Mouse (Mus musculus): Measurements from ENCODE around the gene Adamts17.

Gene Adamts17

DNA sequence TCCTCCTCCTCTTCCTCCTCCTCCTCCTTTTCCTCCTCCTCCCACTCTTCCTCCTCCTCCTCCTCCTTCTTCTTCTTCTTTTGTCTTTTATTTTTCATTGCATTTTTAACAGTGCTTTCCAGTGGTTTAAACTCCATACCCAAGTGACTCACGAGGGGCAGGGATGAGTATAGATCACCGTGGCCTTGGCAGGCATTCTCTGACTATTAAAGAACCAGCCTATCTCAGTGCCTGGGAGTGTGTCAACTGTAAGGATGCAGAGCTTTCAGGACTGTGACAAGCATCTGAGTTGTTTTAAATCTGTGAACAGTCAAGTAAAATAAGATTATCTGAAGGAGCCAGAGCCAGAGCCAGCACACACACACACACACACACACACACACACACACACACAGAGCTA is 130.7 kb downstream of the Adamts17 start:
- no peak for DNase-seq (ENCODE audit: low spot score)

DNA sequence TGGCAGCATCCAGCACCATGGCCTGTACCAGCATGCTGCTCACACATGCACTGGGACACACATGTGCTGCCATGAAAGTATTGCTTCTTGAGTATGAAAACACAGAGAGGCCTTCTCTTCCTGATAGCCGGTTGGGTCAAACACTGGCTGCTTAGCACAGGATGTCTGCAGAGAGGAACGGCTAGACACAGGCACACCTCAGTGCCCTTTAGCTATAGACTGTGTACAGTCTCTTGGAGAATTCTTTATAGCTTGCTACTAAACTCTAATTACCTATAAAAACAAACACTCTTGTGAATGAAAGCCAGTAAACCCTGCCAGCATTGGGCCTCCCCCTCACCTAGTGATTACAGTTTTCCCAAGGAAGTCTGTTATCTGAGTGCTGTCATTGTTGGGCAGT is 131.4 kb downstream of the Adamts17 start:
- DNase-seq (ENCODE audit: low spot score): no peak

DNA sequence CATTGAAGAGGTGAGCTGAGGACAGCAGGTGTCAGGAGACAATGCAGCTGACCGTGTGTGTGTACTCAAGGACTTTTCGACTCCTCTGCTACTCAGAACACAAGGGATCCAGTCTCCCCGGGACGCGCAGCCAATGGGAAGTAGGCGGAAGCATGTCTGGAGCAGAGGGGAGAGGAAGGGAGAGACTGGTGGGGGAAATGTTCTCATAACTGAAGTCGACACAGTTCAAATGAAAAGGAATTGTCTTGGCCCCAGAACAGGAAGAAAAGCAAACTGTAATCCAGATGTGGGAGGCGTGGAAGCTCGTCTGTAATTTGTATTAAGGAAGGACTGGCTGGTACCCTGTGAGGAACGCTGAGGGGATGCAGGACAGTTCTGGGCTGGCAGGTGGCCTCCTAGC is 135.3 kb downstream of the Adamts17 start:
- no peak for DNase-seq (ENCODE audit: low spot score)

DNA sequence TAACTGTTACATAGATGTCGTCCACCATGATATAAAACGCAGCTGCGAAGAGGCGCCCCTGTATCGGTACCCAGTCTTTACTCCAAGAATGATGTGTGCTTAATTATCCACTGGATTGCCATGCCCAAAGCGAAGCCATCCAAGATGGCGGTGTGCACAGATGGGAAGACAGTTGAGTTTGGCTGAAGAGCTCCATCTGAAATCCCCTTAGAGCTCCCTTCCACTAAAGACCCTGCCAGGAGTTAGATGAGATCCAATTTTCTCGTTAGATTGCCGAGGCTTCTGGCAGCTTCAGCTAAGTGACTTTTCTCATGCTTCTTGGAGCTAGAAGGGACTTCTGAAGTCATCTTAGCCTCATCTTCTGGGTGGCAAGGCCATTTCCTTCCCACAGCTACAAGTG is 136.8 kb downstream of the Adamts17 start:
- no peak for DNase-seq (ENCODE audit: low spot score)

DNA sequence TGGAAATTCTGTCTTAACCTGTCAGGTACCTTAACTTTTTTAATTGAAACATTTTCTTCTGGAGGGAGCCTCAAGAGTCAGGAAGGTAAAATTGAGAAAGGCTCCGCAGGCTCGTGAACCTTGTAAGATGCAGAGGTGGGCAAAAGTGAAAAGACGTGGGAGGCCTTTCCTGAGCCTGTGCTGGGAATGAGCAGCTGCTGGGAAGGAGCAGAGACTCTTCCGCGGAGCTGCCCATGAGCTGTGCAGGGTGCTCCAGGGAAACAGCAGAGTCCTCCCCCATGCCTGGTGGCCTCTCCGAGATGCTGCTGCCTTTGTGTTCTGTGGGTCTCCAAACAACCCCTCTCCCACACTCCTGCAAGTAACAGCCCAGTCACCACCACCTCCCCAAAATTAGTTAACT is 142.1 kb downstream of the Adamts17 start:
- no peak for DNase-seq (ENCODE audit: low spot score)

DNA sequence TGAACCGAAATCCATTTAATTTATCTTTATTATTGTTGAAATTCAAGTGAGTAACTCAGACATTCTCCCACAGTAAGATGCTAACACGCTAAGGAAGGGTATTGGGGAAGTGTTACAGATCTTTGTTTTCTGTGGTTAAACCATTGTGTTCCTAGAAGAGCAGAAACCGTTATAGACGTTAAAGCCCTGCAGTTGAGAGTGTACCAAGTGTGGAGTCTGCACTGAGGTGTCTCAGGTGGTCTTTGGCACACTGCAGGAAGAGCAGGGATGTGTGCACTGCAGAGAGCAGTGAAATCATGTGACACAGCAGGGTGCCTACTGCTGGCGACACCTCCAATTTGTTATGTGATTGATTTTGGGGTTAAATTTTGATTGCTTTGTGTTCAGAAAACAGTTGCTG is 142.5 kb downstream of the Adamts17 start:
- no peak for DNase-seq (ENCODE audit: low spot score)

DNA sequence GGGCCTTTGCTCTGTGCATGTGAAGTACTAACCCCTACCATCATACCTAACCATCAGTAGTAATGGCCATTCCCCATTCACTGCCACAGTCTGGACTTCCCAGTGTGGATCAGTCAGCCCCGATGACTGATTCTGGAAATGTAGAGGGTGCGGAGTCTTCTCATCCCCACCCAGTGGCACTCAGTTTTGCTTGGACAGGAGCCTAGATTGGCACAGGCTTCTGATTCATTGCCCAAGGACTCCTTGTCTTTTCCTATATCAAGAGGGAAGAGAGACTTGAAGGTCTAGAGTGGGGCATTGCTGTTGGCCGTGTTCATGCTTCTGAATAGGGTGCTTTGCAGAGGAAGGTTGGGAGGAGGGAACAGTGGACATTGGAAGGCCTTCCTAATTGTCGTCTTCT is 148.1 kb downstream of the Adamts17 start:
- no peak for DNase-seq (ENCODE audit: low spot score)

DNA sequence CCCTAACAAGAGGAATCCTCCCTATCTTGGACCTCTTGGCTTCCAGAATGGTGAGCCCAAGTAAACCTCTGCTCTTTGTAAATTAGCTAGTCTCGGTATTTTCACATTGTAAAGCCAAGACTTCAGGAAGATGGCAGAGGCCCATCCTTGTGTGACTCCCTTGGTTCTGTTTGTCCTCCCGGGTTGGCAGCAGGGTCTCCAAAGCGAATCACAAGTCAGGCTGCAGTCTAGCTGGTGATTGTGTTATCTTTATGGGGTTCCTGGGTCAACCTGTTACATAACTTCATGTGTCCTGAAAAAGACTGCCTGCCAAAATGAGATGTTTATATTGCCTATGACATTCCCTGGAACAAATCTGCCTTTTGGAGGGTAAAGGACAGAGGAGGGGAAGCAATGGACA is 148.9 kb downstream of the Adamts17 start:
- no peak for DNase-seq (ENCODE audit: low spot score)

DNA sequence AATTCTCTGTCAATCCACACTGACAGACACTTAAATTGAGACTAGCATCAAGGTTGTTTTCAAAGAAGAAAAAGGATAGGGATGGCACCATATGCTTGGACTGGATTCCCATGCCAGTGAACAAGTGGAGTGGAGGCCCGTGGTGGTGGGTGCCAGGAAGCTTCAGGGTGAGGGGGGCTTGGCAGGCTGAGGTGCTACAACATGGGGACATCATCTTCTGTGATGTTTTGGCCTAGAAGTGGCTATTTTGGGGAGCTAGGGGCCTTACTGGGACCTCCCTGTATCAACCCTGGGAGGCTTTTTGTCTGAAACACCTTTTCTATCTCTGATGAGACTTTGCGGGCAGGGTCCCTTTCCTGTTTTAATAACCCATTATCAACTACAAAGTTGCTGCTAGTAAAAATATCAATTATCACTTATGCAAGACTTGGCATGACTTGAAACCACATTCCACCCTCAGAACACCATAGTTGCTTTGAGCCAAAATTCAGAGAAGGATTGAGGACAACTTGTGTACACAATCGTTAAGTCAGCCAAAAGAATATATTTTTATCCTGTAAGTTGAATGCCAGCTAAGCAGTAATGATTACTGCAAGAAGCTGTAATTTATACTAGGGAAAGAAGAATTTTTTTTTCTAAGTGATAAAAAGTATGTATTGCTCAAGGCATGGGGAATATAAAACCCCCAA is 150.0 kb downstream of the Adamts17 start:
- DNase-seq (ENCODE audit: low spot score): no peak

DNA sequence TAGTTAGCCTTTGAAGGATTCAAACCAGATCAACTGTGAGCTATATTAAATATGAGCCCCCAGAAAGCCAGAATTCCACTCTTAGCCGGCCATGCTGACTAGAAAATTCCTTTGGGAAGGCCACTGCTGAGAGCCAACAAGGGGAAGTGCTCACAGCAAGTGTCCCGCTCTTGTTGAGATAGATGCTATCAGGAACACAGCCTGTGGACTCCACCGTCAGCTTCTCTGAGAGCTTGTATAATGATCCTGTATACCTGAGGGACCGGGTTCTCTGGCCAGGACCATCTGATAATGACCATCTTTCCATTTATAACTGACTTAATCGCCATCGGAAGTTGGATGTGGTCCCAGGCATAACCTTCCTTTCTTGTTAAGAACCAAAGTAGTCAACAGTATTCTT is 159.3 kb downstream of the Adamts17 start:
- DNase-seq (ENCODE audit: low spot score): no peak

DNA sequence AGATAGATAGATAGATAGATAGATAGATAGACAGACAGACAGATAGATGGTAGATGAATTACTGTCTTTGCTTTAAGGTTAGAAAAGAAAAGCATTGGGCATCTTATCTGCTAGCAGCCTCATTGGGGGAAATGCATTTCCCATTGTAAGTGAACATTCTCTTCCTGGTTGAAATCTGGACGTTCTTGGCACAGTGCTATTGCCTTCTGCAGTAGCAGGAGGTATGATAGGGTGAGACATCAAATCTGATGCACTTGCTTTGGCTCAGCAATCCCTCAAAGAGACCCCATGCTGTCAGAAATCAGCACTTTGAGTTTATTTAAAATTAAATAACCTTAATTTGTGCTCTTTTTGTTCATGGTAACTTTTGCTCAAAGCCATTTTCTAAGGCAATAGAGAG is 164.1 kb downstream of the Adamts17 start:
- DNase-seq (ENCODE audit: low spot score): no peak

DNA sequence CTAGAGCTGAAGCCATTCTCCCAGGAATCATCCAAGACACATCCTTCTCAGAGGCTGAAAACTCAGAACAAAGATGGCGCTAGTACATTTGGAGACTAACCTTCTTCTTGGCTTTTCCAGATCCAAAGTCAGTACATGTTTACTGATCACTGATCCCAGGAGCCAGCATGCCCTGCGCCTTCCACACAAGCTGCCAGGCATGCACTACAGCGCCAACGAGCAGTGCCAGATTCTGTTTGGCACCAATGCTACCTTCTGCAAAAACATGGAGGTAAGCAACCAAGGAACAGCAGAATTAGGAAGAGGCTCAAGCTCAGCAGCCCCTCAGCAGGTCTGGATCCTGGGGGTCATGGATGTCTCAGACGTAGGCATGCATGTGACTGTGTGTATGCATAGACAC is 164.7 kb downstream of the Adamts17 start:
- DNase-seq (ENCODE audit: low spot score): no peak

DNA sequence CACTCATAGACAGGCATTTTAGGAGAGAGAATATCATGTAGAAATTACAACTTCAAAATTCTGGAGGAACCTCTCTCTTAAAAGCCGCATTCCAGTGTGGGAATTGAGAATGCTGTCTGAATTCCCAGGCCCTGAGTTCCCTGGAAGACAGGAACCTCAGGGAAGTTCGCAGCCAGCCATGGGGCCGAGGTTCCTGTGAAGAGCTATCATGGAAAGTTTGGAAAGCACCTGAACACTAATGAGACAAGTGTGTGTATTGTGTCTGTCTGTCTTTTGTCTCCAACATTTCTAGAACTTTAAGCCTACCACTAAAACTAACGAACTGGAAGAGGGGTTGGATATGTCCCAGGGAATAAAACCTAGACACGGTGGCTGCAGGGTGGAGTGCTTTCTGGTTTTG is 170.3 kb downstream of the Adamts17 start:
- no peak for DNase-seq (ENCODE audit: low spot score)

DNA sequence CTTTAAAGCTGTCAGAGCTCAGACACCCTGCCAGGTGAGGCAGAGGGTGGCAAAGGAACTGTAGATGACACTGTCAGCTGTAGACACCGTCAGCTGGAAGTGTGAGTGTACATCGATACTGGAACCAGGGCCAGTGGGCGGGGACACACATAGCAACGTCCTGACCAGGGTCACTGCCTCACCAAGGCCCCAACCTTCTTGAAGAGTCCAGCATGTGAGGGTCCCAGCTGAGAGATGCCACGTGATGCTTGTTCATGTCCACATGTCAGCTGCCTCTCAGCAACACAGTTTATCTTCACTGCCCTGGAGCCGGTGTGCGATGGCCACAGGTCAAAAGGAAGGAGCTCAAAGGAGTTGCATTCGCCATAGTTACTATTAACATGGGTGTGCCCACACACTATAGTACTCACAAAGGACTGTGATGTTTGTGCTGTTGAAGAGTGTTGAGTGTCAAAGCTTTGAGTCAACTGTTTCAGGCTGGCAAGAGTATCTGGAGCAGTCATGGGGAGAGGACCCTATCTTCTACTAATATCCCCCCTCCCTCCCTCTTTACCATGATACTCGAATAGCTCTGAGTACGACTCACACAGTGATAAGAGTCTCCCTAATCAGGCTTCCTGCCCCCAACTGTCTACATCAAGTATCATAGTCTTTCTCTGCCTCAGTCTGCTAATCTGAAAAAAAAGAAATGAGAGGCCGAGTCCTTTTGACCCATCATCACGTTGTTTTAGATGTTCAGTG is 172.6 kb downstream of the Adamts17 start:
- no peak for DNase-seq (ENCODE audit: low spot score)

DNA sequence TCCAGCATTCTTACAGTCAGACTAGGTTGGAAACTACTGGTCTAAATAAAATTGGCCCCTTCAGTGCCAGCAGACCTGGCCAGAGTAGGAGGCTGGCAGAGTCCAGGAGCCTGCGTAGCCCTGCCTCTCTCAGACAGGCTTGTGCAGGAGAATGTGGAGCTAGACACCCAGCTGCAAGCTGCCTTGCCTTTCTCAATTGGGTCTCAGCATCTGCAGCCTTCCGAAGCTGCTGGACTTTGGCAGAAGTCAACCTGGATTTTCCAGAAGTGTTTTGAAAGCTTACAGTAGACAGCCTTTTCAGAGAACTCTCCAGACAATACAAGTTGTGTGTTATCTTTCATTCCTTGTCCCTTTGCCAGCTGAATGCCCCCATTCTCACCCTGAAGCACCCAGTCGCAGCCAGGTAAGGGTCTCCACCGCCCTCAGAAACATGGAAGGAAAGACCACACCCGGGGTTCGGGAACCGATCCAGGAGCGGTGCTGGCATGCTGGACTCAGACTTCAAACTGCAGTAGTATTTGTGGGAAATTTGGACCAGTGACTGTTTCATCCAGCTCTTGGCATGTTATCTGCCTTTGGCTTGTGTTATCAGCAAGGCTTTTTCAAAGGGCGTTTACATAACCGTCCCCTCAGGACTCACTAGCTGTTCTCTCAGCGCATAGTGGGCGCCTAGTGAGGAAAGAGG is 173.8 kb downstream of the Adamts17 start:
- no peak for DNase-seq (ENCODE audit: low spot score)

DNA sequence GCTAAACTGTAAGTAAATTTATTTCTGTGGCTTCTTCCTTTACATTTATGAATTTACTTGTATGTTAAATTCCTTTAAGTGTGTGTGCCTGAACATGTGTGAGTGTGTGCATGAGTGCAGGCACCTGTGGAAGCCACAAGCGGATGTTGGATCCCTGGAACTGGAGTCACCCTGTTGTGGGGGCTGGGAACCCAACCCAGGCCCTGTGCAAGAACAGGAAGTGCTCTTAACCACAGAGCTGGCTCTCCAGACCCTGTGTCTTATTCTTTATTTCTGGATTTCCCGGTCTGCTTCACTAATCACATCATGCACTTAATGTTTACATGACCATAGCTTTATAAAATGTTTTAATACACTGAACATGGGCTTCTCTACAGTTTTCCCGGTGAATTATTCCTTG is 180.4 kb downstream of the Adamts17 start:
- DNase-seq (ENCODE audit: low spot score): no peak

DNA sequence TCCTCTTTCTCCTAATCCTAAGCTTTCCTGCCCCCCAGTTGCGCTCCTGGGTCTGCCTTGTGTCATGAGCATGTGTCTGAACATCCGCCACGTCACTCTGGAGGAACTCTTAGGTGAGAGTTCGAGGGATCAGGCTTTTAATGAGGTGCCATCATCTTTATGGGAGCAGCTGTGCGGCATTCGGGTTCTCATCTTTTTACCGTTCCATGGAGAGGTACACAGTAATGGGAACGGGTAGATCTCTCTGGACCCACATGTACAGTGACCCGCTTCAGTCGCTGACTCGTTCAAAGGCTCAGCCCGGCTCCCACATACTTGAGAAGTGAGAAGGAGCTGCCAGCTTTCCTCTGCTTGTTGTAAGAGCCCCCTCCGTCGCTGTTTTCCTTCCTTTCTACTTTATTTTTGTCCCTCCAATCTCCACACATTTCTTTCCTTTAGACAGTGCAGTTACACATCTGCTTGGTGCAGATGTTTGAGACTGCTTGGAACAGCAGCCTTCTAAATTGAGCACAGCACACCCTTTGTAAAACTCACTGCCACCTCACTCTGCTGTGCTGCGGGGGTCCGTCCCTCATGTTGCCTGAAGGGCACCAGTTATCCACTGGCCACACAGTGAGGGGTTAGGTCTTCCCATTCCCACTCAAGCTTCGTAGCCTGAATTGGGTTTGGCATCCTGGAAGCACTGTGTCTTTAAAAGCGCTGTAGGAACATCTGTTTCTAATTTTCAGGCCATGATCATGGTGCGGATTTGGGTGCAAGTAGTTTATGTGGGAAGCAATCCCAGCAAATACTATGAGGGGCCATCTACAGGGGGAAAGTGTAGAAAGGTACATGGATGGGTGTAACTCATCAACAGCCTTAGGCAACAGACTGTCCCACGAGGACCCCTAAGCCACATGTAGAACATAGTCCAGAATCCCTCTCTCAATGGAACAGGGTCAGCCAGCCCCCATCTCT is 186.9 kb downstream of the Adamts17 start:
- no peak for DNase-seq (ENCODE audit: low spot score)

DNA sequence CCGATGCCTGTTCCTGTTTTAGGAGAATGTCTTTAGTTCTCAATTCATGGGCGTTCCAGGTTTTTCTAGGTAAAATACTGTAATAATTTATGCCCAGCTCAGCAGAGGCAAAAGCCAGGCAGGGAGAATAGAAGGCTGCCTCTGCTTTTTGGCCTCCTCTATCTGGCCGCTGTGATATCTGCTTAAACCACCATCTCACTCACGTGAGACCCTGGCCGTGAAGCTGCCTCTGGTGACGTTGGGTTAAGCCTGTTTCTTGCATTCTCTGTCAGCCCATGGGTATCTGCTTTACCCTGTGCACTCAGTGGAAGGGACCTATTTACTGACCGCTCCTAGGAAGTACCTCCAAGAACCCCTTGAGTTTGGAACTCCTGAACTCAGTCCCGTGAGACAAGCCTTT is 187.7 kb downstream of the Adamts17 start:
- DNase-seq (ENCODE audit: low spot score): no peak

DNA sequence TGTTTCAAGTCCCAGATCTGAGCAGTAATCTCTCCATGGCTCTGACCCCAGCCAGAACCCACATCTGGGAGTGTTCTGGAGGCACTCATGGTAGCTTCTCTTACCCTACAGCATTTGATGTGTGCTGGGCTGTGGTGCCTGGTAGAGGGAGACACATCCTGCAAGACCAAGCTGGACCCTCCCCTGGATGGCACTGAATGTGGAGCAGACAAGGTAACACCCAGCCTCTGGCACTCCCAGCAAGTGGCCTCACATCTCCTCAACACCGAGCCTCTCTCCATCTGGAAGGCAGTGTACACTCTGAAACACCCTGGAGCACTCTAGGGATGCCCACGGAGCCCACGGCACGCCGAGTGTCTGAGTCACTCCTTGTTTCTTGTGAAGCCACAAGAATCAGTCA is 188.2 kb downstream of the Adamts17 start:
- DNase-seq (ENCODE audit: low spot score): no peak

DNA sequence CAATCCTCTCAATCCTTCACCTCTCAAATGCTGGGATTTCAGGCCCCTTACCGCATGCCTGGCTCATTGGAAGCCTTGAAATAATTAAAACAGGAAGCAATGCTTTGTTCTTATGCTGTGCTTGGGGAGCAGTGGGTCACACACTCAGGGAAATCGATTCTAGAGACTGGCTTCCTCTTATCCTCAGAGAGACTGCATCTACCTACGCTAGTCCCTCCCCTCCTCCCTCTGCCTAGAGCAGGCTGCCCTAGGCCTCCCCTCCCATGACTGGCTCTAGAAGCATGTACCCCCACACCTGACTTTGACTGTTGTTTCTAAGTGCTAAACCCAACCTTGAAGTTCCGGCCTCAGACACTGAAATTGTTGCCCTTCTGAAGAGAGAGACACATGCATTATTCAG is 189.4 kb downstream of the Adamts17 start:
- no peak for DNase-seq (ENCODE audit: low spot score)

DNA sequence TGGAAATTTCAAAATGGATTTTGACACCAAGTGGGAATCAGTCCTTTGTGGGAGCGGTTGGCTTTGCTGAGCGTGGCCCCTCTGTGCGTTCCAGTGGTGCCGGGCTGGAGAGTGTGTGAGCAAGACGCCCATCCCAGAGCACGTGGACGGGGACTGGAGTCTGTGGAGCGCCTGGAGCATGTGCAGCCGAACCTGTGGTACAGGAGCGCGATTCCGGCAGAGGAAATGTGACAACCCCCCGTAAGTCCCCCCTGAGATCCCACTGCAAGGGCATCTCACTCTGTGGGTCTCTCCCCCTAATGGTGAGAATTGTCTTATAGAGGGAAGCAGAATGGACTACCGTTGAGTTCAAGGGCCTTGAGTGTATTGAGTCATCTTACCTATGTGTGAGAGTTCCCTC is 189.9 kb downstream of the Adamts17 start:
- no peak for DNase-seq (ENCODE audit: low spot score)

DNA sequence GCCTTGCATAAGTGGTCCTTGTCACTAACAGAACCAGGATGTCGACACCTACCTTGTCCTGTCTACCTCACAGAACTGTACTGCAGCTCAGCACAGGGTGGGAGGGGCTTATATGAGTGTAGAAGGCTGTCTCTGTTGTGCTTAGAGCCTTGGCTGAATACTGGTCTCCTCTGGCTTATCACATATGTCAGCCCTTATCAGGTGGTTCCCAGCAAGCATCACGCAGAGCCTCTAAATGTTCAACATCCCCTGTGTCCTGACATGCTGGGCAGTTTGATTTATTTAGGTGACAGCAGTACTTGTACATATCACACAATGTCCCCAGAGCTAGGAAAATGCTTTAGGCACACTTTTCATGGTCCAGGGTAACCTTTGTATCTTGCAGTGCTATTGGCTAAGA is 191.7 kb downstream of the Adamts17 start:
- no peak for DNase-seq (ENCODE audit: low spot score)

Measured in testis, postnatal 14 days (tissue).